Mouse (Mus musculus) testis, postnatal 14 days (tissue): ENCODE results near the gene Etd.
"Not testable (repeated sequence)": the region's sequence is repeated elsewhere in the genome, so short reads cannot be mapped to it uniquely, and the experiment has no call there.

ENCODE experiments used
- DNase-seq: peaks from one replicate; pipeline ENCODE4 v3.0.0; 2021; ENCODE audit warnings: low spot score

Gene Etd

GRCm38 (mm10) chrX:53434618-53435017, at the start of gene Etd:
Etd (plus strand) TSS chrX:53434918.
- DNase-seq, result peak; percentile 16

DNA sequence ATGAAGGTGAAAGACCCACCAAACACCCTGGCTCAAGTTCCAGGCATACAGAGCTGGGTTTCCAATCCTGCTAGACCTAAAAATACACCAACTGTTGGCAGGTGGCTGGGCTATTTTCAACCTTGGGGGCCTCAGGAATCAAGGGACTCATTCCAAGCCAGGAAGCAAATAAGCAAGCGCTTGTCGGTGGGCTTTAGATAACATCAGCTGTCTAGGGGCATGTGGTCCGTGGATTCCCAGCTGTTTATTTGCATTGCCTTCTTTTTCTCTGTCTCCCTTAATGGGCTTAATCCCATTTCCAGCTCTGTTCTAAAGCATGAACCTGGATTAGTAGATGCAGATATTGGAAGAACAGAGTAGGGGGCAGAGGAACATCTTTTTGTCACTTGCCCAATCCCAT, 48.4 kb upstream of the Etd start:
- DNase-seq, result no peak

DNA sequence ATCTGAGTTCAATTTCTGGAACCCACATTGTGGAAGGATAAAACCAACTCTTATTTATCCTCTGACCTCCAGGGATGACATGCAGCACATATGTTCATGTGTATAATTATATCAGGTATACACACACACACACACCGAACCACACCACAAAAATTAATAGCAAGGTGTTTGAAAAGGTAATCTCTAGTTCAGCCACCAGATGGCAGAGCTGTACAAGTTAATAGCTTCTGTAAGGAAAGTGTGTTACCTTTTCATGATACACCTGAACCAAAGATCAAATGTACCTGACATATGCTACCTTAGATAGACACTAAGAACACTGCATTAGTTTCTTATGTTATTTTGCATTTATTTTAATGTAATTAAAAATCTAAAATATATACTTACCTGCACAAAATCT, 1.8 kb upstream of the Etd start:
- no peak for DNase-seq

GRCm38 (mm10) chrX:53459573-53459972, 24.9 kb downstream of the Etd start:
- no peak for DNase-seq

DNA sequence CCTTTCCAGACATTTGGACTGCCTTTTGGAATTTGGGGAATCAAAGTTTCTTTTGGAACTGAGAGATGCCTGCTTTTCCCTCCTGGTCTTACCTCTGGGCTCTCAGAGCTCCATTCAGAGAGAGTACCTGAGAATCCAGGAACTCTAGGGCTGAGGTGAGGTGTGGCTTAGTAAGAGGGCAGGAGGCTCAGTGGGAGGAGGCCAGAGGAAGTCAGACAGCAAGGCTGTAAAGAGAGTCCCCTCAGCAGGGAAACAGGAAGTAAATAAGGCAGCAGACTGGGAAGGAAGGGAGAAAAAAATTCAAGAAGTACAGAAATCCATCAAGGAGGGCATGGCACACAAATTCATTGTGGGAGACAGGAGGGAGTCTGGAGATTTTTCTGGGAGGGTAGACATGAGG, 29.5 kb downstream of the Etd start:
- not testable (repeated sequence) for DNase-seq
